ENCODE assay signal across 19 mouse cellular contexts in genomic region chr5:45378486-45378885, GRCm38 (mm10).
"Had no signal": no experiment of that assay in that cellular context is flagged by ENCODE, and none has a peak within 500 bp of the region (broad histone marks: within the 10 kb centered on the region; RNA-seq: fewer than 3 reads in every experiment).

No protein-coding gene starts in this region.

- H3K9me3 ChIP-seq: lung, embryonic 15.5 days; megakaryocyte, embryonic 14.5 days; midbrain, embryonic 13.5 days; midbrain, embryonic 15.5 days; neural tube, embryonic 12.5 days; stomach, embryonic 15.5 days had no signal

- H3K4me1 ChIP-seq: lung, embryonic 15.5 days; megakaryocyte, embryonic 14.5 days; midbrain, embryonic 13.5 days; midbrain, embryonic 15.5 days; neural tube, embryonic 12.5 days; stomach, embryonic 15.5 days had no signal

- DNase-seq: liver, postnatal 0 days; lung, adult 2 months; lung, postnatal 14 days; lung, postnatal 36 days; retina, postnatal 1 day; right cerebral cortex, adult 18-20 months; right cerebral cortex, postnatal 25 days; right cerebral cortex, postnatal 4 days; thymus, adult 2 months; thymus, postnatal 25 days; thymus, postnatal 4 days had no signal

- H3K4me3 ChIP-seq: lung, embryonic 15.5 days; megakaryocyte, embryonic 14.5 days; midbrain, embryonic 13.5 days; midbrain, embryonic 15.5 days; neural tube, embryonic 12.5 days; stomach, embryonic 15.5 days had no signal

- H3K36me3 ChIP-seq: lung, embryonic 15.5 days; midbrain, embryonic 13.5 days; midbrain, embryonic 15.5 days; neural tube, embryonic 12.5 days; stomach, embryonic 15.5 days had no signal

- H3K9ac ChIP-seq: liver, postnatal 0 days; lung, embryonic 15.5 days; midbrain, embryonic 13.5 days; midbrain, embryonic 15.5 days; neural tube, embryonic 12.5 days; stomach, embryonic 15.5 days had no signal

- H3K27ac ChIP-seq: lung, embryonic 15.5 days; macrophage; midbrain, embryonic 13.5 days; midbrain, embryonic 15.5 days; neural tube, embryonic 12.5 days; stomach, embryonic 15.5 days; stomach, postnatal 0 days had no signal
